Mouse (Mus musculus) forebrain, embryonic 15.5 days (tissue): ENCODE results near the gene Oosp2. TPM values are rescaled to one million over a fixed set of nuclear protein-coding genes. Genes with fewer than 3 reads are reported as not detected.
A peak's percentile ranks its signal among the peaks of the same experiment; 100 is the strongest.

ENCODE experiments used
- ATAC-seq: fragments of 200-750 bp; cut with Nextera tagmentation; replicated peaks from 2 replicates; pipeline ENCODE4 v1.8.0; 2017; ENCODE audit warnings: mild to moderate bottlenecking, moderate TSS enrichment, moderate library complexity
- H3K27ac ChIP-seq: fragments of 300-500 bp; sonication (generic); replicated peaks from 2 replicates; pipeline ENCODE4 v1.5.1; 2015; ENCODE audit warnings: mild to moderate bottlenecking, inconsistent platforms
- H3K27me3 ChIP-seq: fragments of 300-500 bp; sonication (generic); 2 replicates; pipeline ENCODE4 v1.6.1; 2015; ENCODE audit warnings: inconsistent platforms
- H3K36me3 ChIP-seq: fragments of 300-500 bp; sonication (generic); 2 replicates; pipeline ENCODE4 v1.6.1; 2015; ENCODE audit warnings: mild to moderate bottlenecking, inconsistent platforms
- H3K4me1 ChIP-seq: fragments of 300-500 bp; sonication (generic); 2 replicates; pipeline ENCODE4 v1.6.1; 2015; ENCODE audit warnings: inconsistent platforms
- H3K4me2 ChIP-seq: fragments of 300-500 bp; sonication (generic); replicated peaks from 2 replicates; pipeline ENCODE4 v1.6.1; 2015; ENCODE audit warnings: mild to moderate bottlenecking, inconsistent platforms
- H3K4me3 ChIP-seq: fragments of 300-500 bp; sonication (generic); 2 replicates; pipeline ENCODE4 v1.5.1; 2015; ENCODE audit warnings: mild to moderate bottlenecking, inconsistent platforms
- H3K9ac ChIP-seq: fragments of 300-500 bp; sonication (generic); replicated peaks from 2 replicates; pipeline ENCODE4 v1.6.1; 2015; ENCODE audit warnings: mild to moderate bottlenecking, inconsistent platforms
- H3K9me3 ChIP-seq: fragments of 300-500 bp; sonication (generic); 2 replicates; pipeline ENCODE4 v1.6.1; 2016; ENCODE audit warnings: inconsistent platforms
- WGBS: fragments of 180-500 bp; shearing (Covaris S2); methylation state at CpG from one replicate; pipeline ENCODE4 v1.1.7; 2015; ENCODE audit warnings: mixed read lengths; 5-methylcytosine and 5-hydroxymethylcytosine counted together
- polyA plus RNA-seq: library from polyadenylated mRNA; unstranded; fragments of >200 nt; fragmentation: Nextera tagmentation; extraction: Ambion mirVana; gene quantifications from 2 replicates; pipeline ENCODE4 v1.2.1, GENCODE M21; 2015

Gene Oosp2
- polyA plus RNA-seq, 1 experiment from 2014 or later = not detected

DNA sequence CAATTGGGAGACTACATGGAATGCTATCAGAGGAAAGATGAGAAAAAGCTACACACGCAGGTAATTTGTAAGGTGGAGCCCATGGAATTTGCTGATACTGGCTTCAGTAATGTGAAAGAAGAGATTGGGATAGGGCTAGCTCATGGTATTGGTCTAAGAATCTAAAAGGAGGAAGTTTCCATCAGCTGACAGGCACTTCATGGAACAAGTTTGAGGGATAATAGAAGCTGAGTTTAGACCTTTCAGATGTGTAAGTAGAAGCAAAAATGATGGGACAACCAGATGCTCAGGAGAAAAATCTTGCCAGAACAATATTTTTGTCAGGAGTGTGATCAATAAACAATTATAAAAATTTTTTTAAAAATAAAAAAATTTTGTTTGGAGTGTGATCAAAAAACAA, 26.6 kb downstream of the Oosp2 start:
- no peak overlapping the region for H3K4me2 ChIP-seq
- 96% methylated on average over 1 of the region's 1 CpGs for WGBS
- no peak overlapping the region for H3K27ac ChIP-seq
- H3K4me1 ChIP-seq = no peaks in the 10 kb centered on the region
- no peak for ATAC-seq
- H3K4me3 ChIP-seq = no peak overlapping the region
- H3K36me3 ChIP-seq = no peaks in the 10 kb centered on the region
- no peaks in the 10 kb centered on the region for H3K9me3 ChIP-seq
- H3K9ac ChIP-seq = no peak overlapping the region
- H3K27me3 ChIP-seq = no peaks in the 10 kb centered on the region

DNA sequence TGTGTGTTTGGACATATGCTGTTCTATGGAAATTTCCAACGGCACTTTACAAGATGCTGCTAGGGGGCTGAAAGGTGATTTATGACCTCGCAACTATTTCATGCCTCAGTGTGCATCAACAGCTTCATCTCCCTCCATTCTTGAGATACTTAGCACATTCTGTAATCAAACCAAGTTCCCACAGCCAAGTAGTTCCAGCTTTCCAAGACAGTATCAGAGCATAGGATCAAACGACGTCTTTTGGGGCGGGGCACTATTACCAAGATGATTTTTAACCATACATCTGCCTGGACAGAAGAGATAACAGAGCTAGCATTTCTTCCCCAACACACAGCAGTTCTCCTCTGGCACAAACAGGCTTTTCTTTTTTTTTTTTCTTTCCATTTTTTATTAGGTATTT, 35.1 kb downstream of the Oosp2 start:
- Histone ChIP-seq H3K4me3 (no peak overlapping the region), H3K9ac (no peak overlapping the region), H3K4me1 (no peaks in the 10 kb centered on the region), H3K27ac (no peak overlapping the region), H3K4me2 (no peak overlapping the region), H3K36me3 (no peaks in the 10 kb centered on the region), H3K9me3 (no peaks in the 10 kb centered on the region), H3K27me3 (no peaks in the 10 kb centered on the region)
- WGBS = 81% methylated on average over 5 of the region's 5 CpGs
- ATAC-seq = no peak

DNA sequence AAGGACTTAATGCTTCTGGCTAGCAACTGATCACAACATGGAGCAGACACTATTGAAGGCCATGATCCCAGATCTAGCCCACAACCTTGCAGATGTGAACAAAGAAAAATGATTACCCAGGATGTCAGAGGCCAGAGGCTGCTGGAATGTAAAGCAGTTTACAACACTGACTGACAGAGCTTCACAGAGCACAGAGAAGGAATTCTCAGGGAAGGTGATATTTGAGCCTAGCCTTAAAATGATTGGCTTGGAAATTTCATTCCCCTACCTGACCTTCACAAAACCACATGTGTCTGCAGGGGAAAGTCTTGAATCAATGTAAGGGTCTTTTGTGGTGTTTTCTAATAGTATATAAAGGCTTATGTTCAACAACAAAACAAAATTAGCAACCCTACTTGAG, 35.6 kb downstream of the Oosp2 start:
- Histone ChIP-seq H3K9ac (no peak overlapping the region), H3K4me1 (no peaks in the 10 kb centered on the region), H3K4me3 (no peak overlapping the region), H3K4me2 (no peak overlapping the region), H3K27ac (no peak overlapping the region), H3K9me3 (no peaks in the 10 kb centered on the region), H3K36me3 (no peaks in the 10 kb centered on the region), H3K27me3 (no peaks in the 10 kb centered on the region)
- no peak for ATAC-seq

DNA sequence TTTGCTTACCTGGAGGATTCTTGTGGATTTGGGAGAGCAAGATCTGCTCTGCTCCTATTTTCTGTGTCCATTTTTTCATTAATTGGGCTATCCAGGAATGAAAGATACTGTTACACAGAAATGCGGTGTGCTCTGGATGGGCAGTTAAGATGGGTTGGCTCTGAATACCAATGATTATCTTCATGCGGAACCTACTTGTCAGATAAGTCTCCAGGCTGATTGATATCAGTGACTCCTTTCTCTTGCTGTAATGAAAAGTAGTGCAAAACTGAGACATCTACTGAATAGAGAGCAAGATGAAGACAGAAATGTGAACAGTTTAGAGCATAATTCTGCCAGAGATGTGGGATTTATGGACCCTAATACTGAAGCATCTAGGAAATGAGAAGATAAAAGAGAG, 36.8 kb downstream of the Oosp2 start, which contains the start of gene Ms4a2:
Ms4a2 (minus strand) TSS at position 169 of the 400 bp plus-strand sequence.
- WGBS = 90% methylated on average over 2 of the region's 2 CpGs
- Histone ChIP-seq H3K4me2 (no peak within 1 kb of the TSS), H3K27me3 (no peaks in the 10 kb centered on the region), H3K9ac (no peak within 1 kb of the TSS), H3K4me1 (no peaks in the 10 kb centered on the region), H3K27ac (no peak within 1 kb of the TSS), H3K36me3 (no peaks in the 10 kb centered on the region), H3K4me3 (no peak within 1 kb of the TSS), H3K9me3 (no peaks in the 10 kb centered on the region)
- ATAC-seq = no peak

DNA sequence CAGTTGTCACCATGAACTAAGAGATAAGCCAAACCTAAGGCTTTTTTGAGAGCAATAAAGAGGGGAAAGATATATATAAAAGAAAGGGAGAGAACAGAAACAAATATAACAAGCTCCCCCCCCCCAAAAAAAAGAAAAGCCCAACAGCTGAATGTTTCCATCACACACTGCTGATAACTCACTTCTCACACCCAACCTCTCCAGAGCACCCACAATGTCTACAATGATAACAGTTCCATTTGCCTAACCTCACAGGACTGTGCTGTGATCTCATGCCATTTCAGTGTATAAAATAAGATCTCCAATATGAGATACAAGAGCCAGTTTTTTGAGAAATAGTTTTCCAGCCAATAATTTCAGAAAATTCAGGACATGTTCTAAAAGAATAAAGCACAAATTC, 42.4 kb downstream of the Oosp2 start:
- Histone ChIP-seq H3K9ac (no peak overlapping the region), H3K4me3 (no peak overlapping the region), H3K27me3 (no peaks in the 10 kb centered on the region), H3K4me2 (no peak overlapping the region), H3K27ac (no peak overlapping the region), H3K36me3 (no peaks in the 10 kb centered on the region), H3K9me3 (no peaks in the 10 kb centered on the region), H3K4me1 (no peaks in the 10 kb centered on the region)
- no peak for ATAC-seq

DNA sequence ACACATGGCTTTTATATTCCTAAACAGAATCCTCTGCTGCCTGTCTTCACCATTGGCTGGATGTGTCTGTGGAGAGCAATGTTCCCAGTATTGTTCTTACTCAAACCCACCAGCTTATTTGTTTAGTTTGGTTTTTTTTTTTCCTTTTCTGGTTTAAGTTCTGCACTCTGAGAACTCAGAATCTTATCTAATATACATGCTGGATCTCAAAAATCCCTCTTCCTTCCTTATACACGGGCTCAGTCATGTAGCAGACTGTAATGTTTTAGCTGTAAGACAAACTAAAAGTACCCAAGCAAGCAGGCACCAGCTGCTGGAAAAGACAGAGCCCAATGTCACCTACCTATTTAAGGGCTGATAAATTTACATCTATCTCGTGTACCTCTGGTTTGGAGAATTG, 45.6 kb downstream of the Oosp2 start:
- Histone ChIP-seq H3K4me2 (no peak overlapping the region), H3K36me3 (no peaks in the 10 kb centered on the region), H3K4me1 (no peaks in the 10 kb centered on the region), H3K4me3 (no peak overlapping the region), H3K9me3 (no peaks in the 10 kb centered on the region), H3K27ac (no peak overlapping the region), H3K9ac (no peak overlapping the region), H3K27me3 (no peaks in the 10 kb centered on the region)
- WGBS = 65% methylated on average over 2 of the region's 2 CpGs
- ATAC-seq = no peak

DNA sequence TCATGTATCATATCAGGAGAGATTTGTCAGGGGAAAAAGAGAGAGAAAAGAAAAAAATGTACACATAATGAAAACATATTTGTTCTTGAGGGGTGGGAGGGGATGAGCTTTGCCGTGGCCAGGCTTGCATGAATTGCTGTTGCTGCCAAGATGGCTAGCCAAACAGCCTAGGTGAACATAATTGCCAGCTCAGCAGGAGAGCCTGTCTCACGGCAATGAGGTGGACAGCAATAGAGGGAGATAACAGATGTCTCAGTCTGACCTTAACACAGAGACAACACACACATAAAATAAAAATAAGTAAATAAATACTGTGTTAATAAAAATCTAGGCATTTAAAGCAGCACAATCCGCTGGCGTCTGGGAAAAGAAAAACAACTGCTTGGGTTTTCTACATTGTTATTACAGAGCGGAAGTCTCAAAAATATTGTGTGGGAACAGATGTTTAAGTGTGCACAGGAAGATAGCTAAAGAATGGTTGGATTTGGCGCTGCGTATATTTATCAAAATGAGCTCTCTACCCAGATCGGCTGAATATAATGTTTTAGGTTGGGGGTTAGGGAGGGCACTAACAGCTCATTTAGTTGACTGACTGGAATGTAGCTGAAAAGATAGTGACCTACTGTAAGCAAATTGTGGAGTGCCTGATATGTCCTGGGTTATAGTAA, 46.4 kb downstream of the Oosp2 start:
- Histone ChIP-seq H3K9ac (no peak overlapping the region), H3K4me2 (no peak overlapping the region), H3K9me3 (no peaks in the 10 kb centered on the region), H3K4me1 (no peaks in the 10 kb centered on the region), H3K27me3 (no peaks in the 10 kb centered on the region), H3K36me3 (no peaks in the 10 kb centered on the region), H3K27ac (no peak overlapping the region), H3K4me3 (no peak overlapping the region)
- ATAC-seq = no peak
- WGBS = 77% methylated on average over 8 of the region's 8 CpGs

DNA sequence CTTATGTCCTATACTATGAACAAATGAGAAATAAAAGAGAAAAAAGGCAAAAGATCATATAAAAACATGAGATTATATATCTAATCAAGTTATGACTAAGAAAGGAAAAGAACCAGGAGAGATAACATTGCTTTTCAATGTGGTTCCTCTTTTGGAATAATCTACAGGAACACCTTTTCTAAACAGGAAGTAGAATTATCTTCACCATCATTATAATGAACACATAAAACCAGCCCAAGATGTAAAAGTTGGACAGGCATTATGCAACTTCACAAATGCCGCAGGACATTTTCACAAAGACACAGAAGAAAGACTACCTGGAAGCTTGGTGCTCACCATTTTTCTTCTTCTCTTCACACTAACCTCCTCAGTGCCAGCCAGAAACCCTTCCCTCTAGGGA, 47.3 kb downstream of the Oosp2 start:
- no peak for ATAC-seq
- 93% methylated on average over 1 of the region's 1 CpGs for WGBS
- H3K4me2 ChIP-seq = no peak overlapping the region
- no peaks in the 10 kb centered on the region for H3K36me3 ChIP-seq
- H3K4me1 ChIP-seq = no peaks in the 10 kb centered on the region
- H3K27me3 ChIP-seq = no peaks in the 10 kb centered on the region
- no peaks in the 10 kb centered on the region for H3K9me3 ChIP-seq
- no peak overlapping the region for H3K4me3 ChIP-seq
- H3K9ac ChIP-seq = no peak overlapping the region
- no peak overlapping the region for H3K27ac ChIP-seq

DNA sequence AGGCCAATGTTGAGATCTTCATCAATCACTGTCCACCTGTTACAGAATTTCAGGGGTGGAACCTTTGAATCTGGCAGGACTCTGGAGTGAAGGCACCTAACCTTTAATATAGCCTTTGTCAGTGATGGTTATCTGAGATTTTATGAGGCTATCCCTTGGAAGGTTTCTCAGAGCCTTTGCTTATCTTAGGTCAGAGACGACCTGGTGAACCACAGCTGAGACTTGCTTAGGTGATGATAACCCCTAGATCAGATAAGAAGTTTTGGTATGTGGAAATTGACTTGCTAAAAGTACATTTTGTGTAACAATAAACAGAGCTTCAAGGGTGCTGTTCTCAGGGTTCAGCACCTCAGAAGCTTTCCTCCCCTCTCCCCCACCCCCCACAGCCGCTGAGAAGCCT, 48.1 kb downstream of the Oosp2 start:
- no peak overlapping the region for H3K4me3 ChIP-seq
- H3K9me3 ChIP-seq = no peaks in the 10 kb centered on the region
- H3K4me1 ChIP-seq = no peaks in the 10 kb centered on the region
- no peaks in the 10 kb centered on the region for H3K36me3 ChIP-seq
- no peak overlapping the region for H3K27ac ChIP-seq
- 59% methylated on average over 2 of the region's 2 CpGs for WGBS
- H3K27me3 ChIP-seq = no peaks in the 10 kb centered on the region
- no peak for ATAC-seq
- H3K4me2 ChIP-seq = no peak overlapping the region
- H3K9ac ChIP-seq = no peak overlapping the region

DNA sequence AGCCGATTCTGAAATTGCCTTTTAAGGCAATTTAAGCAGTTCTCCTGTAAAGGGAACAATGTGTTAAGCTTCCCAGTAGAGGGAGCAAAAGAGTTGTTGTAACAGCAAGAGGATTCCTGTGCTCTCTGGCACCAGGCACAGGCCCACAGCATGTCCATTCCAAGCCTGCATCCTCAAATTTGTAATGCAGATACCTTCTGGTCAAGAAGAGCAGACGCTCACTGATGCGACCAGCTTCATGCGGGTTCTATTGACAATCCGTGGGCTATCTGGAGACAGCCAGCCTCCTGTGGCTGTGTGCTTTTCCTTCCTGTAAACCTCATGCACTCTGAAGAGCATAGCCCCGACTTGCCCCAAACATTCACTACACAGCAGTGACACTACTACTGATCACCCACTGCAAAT, 48.8 kb downstream of the Oosp2 start:
- H3K36me3 ChIP-seq = no peaks in the 10 kb centered on the region
- no peak overlapping the region for H3K9ac ChIP-seq
- H3K9me3 ChIP-seq = no peaks in the 10 kb centered on the region
- WGBS = 32% methylated on average over 6 of the region's 6 CpGs
- H3K4me1 ChIP-seq = no peaks in the 10 kb centered on the region
- peak; percentile 80 for ATAC-seq
- H3K4me2 ChIP-seq = no peak overlapping the region
- no peaks in the 10 kb centered on the region for H3K27me3 ChIP-seq
- H3K27ac ChIP-seq = no peak overlapping the region
- no peak overlapping the region for H3K4me3 ChIP-seq

DNA sequence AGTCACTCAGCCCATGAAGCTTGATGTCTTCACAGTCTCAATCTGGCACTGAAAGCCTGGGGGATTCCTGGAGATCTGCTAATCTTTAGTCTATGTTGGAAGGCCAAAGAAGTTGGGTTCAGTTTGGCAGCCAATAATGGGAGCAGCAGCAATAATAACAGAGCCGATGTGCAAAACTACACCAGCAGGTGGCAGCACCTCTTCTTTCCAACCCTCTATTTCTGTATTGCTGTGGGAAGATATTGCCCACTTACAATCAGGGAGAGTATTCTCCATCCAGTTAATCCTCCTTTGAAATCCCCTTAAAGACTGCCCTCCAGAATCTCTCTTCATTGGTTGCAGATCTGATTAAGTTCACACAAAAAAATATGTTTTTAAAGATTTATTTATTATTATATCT, 52.2 kb downstream of the Oosp2 start:
- no peaks in the 10 kb centered on the region for H3K4me1 ChIP-seq
- no peak overlapping the region for H3K4me2 ChIP-seq
- H3K4me3 ChIP-seq = no peak overlapping the region
- H3K27ac ChIP-seq = no peak overlapping the region
- 10% methylated on average over 1 of the region's 1 CpGs for WGBS
- 0 out of 2 replicates have a peak, but pooled peaks have one; percentile 46 for ATAC-seq
- no peak overlapping the region for H3K9ac ChIP-seq
- H3K36me3 ChIP-seq = no peaks in the 10 kb centered on the region
- no peaks in the 10 kb centered on the region for H3K27me3 ChIP-seq
- no peaks in the 10 kb centered on the region for H3K9me3 ChIP-seq

DNA sequence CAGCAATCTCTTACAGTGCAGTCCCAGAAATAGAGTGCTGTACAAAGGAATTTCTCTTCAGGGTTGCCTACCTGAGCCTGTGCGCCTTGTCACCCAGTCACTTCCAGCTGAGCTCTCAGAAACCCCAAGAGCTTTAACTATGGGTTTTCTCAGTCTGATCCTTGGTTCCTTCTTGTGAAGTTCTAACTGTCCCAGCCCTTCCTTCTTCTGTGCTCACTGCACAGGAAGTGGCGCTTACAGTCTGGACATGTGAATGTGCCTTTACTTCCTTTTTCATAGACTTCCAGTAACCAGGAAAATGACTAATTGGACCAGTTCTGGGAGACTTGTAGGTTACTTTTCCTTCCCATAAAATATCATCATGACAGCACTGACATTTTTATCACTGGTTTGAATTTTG, 55.8 kb downstream of the Oosp2 start, which contains the start of gene Ms4a6d:
Ms4a6d (minus strand) TSS at position 247 of the 400 bp plus-strand sequence.
- Histone ChIP-seq H3K27me3 (no peaks in the 10 kb centered on the region), H3K9me3 (no peaks in the 10 kb centered on the region), H3K27ac (no peak within 1 kb of the TSS), H3K4me3 (no peak within 1 kb of the TSS), H3K4me1 (no peaks in the 10 kb centered on the region), H3K9ac (no peak within 1 kb of the TSS), H3K4me2 (no peak within 1 kb of the TSS), H3K36me3 (no peaks in the 10 kb centered on the region)
- 91% methylated on average over 2 of the region's 2 CpGs for WGBS
- ATAC-seq = no peak

DNA sequence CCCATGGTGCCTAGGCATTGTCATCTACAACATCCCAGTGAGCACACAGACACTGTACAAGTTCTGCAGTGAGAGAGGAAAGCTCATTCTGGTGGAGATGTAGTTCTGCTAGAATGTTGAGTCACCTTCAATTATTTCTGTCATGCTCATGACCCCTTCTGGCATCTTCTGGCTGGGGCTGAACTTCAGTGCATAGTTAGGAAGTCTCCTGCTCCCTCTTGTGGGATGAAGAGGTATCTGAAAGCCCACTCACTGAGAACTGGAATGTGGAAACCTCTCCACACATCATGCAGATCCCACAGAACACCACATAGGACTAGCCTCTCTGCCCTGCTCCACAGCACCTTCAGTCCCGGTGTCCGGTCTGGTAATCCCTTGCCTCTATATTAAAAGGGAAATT, 58.3 kb downstream of the Oosp2 start:
- whole genome bisulfite sequencing = 89% methylated on average over 2 of the region's 2 CpGs
- H3K4me1 ChIP-seq = no peaks in the 10 kb centered on the region
- ATAC-seq = no peak
- no peak overlapping the region for H3K9ac ChIP-seq
- no peaks in the 10 kb centered on the region for H3K36me3 ChIP-seq
- H3K27ac ChIP-seq = no peak overlapping the region
- H3K4me3 ChIP-seq = no peak overlapping the region
- no peaks in the 10 kb centered on the region for H3K27me3 ChIP-seq
- no peak overlapping the region for H3K4me2 ChIP-seq
- no peaks in the 10 kb centered on the region for H3K9me3 ChIP-seq
